Mouse (Mus musculus) hematopoietic stem cell, adult 5-6 weeks (primary cell): ENCODE data around the gene Abcc2. TPM values are rescaled to one million over a fixed set of nuclear protein-coding genes. Genes with fewer than 3 reads are reported as not detected.

Experiments
- ATAC-seq, 2 experiments: fragments of 125-278 bp in 1 of 2; replicated peaks in 1 of 2; 2 replicates each; pipeline ENCODE4 v1.8.0; 2016 to 2017; ENCODE audit warnings: inconsistent platforms in 2 of 2, mild to moderate bottlenecking in 2 of 2, moderate number of reproducible peaks in 2 of 2, low read depth in 1 of 2, moderate TSS enrichment in 1 of 2; ENCODE audit not compliant: low FRiP score in 2 of 2, poor library complexity in 2 of 2, severe bottlenecking in 2 of 2, insufficient read depth in 1 of 2, low TSS enrichment in 1 of 2
- total RNA-seq: library from RNA; stranded (forward); fragments of 172-1452, 232-1000 nt; gene quantifications from 2 replicates; pipeline ENCODE4 v1.2.3, GENCODE M21; 2017

Abcc2 gene
- total RNA-seq, 1 experiment from 2014 or later = not detected

DNA sequence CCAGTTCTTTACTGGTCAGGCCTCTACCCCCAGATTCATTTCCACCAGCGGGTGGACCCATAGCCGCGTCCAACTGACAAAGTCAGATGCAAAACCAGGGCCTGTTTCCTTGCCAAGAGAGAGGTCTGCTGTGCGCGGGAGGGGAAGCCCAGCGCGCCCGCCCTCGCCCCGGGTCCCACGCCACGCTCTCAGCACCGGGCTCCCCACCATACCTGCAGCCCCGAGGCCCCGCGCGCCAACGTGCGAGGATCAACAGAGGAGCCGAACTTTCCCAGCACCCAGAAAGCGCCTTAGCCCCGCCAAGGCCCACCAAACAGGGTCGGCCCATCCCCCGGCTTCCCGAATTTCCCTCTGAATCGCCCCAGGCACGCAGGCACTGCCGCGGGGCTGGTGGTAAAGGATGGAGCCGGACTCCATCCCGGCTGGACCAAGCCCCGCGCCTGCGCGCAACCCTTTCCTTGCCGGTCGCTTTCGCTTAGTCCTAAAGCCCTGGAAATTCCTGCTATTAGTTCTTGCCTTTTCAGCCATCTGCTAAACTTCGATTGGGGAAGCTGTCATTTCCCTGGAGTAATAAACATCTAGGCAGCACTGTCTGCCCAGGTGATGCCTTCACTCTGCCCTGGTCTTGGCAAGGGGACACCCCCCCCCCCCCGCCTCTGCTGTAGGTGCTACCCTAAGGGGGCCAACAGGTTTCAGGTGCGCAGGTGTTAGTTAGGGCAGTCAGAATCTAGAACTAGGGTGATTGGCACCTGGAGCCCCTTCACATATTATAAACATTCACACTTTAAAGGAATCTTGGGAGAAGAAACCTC, 97.6 kb downstream of the Abcc2 start:
- peak; percentile 22 to 51; a peak in 1 of 4 replicates for ATAC-seq

DNA sequence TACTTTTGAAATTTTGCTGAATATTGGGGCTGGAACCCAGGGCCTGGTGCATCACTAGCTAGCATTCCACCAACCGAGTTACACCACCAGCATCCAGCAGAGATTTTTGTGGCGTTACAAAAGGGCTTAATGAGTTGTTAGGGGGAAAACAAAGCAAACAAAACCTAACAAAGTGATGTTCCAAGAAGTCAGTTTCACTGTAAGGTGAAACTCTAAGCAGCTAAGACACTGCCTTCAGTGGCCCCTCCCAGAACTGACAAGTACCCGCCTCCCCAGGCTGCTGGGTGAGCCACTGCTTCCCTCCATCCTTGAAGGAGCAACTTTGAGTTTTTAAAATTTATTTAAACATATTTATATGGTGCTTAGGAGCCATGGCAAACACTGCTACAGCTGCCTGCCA, 98.4 kb downstream of the Abcc2 start:
- no peak for ATAC-seq

DNA sequence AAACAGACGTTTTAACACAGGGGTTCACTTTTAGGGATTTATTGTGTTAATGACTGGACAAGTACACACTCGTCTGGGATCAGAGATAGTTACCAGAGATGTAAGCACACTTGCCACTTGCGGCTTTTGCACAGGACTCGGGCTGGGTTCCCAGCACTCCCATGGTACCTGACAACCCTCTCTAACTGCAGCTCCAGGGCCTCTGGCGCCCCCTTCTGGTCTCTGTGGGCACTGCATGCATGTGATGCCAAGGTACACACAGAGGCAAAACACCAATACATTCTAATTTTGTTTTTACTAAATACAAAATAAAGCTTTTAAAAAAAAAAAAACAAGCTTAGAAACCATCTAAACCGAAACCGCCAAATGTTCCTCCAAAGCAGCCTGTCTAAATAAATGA, 99.6 kb downstream of the Abcc2 start:
- no peak for ATAC-seq

DNA sequence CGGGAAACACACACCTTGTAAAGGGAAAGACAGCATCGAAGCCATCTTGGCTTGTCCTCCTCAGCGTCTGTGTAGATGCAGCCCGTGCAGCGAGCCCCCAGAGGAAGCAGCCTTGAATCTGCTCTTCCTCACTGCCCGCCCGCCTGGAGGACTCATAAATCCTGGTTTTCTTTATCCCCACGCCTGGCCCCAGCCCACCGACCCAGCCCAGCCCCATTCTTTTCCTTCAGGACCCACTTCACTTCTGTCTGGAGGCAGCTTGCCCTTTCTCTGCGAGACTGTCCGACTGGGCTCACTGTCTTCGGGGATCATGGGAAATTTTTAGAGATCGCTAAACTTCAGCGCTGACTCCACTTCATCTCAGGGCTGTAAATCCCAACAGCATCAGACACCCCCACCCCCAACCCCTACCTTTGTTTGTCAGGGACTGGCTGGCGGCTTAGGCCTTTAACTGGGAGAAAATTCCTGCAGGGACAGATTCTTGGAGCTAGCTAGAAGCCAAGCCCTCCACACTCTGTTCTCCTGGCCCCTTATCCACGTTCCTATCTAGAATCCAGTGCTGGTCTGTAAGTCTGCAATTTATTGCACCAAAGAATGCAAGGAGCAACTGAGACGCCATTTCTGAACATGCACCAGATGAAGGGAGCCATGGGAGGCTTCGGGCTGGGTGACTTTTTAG, 101.0 kb downstream of the Abcc2 start:
- no peak for ATAC-seq

DNA sequence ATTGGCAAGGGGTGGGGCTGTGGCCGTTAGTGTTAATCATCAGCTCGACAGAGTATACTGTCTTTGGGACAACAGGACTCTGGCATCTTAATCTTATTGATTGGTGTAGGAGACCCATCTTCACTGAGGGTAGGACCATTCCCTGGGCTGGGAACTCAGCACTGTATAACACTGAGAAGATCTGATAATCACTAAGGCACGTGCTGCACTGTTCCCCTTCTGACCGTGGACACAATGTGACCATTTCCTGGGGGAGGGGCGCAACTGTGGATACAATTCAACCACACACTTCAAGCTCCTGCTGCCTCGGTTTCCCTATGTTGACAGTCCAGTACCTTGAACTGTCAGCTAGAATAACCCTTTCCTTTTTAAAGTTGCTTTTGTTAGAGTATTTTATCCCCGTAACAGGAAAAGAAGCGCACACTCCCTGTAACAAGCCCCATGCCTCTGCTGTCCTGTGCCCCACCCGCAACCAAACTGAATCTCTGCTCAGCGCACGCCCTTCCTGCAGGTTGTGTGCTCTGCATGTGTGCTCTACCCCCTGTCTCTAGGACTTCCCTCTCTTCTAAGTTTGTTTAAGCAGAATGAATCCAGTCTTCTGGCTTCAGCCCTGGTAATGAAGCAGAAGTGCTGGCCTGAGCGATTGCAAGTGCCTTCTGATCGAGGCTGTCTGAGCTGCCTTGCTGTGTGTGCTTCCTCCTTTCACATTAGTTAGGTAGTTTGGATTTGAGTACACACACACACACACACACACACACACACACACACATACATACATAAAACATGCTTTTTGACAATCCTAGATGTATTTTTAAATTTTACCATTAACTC, 102.9 kb downstream of the Abcc2 start:
- peak; percentile 55 to 72; a peak in 3 of 4 replicates for ATAC-seq

DNA sequence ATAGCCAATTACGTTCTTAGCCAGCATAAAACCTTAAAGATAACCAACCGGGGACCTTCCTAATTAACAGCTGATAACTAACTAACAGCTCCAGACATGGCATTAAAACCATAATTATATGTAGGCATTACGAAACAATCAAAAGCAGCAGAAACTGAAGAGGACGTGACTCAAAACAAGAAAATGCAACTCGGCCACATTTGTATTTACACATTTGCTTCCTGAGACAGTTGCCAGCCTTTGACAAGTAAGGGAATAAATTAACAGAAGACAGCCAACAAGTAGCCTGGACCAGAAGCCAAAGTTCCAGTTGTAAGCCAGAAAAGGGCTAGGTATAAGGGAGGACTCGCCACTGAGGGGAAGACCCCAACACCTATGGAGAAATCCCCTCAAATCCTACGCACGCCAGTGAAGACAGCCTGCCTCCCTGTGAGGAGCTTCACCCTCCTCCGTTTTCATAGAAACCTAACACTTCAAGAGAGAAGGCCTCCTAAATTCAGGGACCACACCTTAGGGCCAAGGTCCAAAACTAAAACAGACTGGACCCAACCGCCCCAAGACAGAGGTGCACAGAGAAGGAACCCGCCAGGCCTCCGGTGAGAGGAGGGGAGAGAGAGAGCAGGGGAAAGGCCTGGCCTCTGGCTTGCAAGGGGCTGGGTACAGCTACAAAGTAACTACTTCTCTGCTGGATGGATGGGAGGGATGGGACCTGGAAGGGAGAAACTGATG, 104.5 kb downstream of the Abcc2 start:
- no peak for ATAC-seq

DNA sequence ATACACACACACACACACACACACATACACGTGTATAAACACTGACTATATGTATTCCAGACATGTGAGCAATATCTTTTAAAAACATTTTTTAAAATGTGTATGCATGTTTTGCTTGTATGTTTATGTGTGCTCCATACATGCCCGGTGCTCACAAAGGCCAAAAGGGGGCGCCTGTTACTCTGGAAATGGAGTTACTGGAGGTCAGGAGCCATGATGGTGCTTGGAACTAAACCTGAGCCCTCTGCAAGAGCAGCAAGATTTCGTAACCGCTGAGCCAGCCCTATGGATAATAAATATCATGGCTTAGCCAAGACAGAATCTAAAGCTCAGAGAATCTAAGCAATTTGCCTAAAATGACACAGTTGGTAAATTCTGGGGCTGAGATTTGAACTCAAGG, 105.2 kb downstream of the Abcc2 start:
- no peak for ATAC-seq

DNA sequence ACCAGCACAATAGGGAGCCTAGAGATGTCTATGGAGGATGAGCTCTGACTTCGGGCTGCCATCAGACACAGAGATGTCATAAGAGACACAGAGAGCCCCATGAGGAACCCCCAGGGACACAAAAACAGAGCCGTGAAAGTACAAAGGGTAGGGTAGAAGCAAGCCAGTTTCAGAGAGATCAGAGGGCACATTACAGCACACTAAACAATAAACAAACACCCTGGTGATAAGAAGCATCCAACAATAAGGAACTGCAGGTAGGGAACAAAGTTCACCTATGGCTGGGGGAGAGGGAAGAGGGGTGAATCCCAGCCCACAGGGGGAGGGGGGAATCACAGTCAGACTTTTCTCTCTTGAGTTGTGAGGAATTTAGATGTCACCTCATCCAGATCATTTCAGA, 105.7 kb downstream of the Abcc2 start:
- ATAC-seq = no peak

Other genes with a start within 250 kb of the Abcc2 start
- 28.7 and 29.7 TPM in 2 replicates for gene Nkx2-3, start 169.9 kb upstream of the Abcc2 start, total RNA-seq
- 44.4 and 47.1 TPM in 2 replicates for gene Slc25a28, start 107.3 kb upstream of the Abcc2 start, total RNA-seq
- 3.8 and 5.4 TPM in 2 replicates for gene Entpd7, start 92.5 kb upstream of the Abcc2 start, total RNA-seq
- 20.9 and 33.3 TPM in 2 replicates for gene Cutc, start 29.2 kb upstream of the Abcc2 start, total RNA-seq
- gene Cox15, start 29.2 kb upstream of the Abcc2 start, total RNA-seq = 14.4 and 15.1 TPM in 2 replicates
- 17.4 and 20.1 TPM in 2 replicates for gene Dnmbp, start 158.0 kb downstream of the Abcc2 start, total RNA-seq
- not detected in 2 replicates for gene Cpn1, start 204.4 kb downstream of the Abcc2 start, total RNA-seq
- not detected in 2 replicates for gene Cyp2c23, start 247.0 kb downstream of the Abcc2 start, total RNA-seq